Mouse (Mus musculus) stomach, embryonic 14.5 days (tissue): ENCODE results near the gene Rpl11. TPM values are rescaled to one million over a fixed set of nuclear protein-coding genes. Genes with fewer than 3 reads are reported as not detected.

Source experiments
- ATAC-seq: fragments of 200-750 bp; cut with Nextera tagmentation; 2 replicates; pipeline ENCODE4 v1.8.0; 2017; ENCODE audit warnings: low read depth, moderate TSS enrichment; ENCODE audit not compliant: insufficient number of reproducible peaks, insufficient read depth, low FRiP score
- H3K27ac ChIP-seq: fragments of 300-500 bp; sonication (generic); 2 replicates; pipeline ENCODE4 v1.5.1; 2014; ENCODE audit warnings: mild to moderate bottlenecking, low read length, moderate library complexity, mixed read lengths
- H3K27me3 ChIP-seq: fragments of 300-500 bp; sonication (generic); 2 replicates; pipeline ENCODE4 v1.6.1; 2014; ENCODE audit warnings: low read length, control low read depth, mixed read lengths; ENCODE audit not compliant: control insufficient read depth, insufficient read depth
- H3K36me3 ChIP-seq: fragments of 300-500 bp; sonication (generic); 2 replicates; pipeline ENCODE4 v1.6.1; 2014; ENCODE audit warnings: mild to moderate bottlenecking, control low read depth, low read length, moderate library complexity, mixed read lengths; ENCODE audit not compliant: control insufficient read depth, insufficient read depth
- H3K4me1 ChIP-seq: fragments of 300-500 bp; sonication (generic); 2 replicates; pipeline ENCODE4 v1.6.1; 2014; ENCODE audit warnings: low read length, control low read depth, mixed read lengths; ENCODE audit not compliant: control insufficient read depth, insufficient read depth
- H3K4me2 ChIP-seq: fragments of 300-500 bp; sonication (generic); replicated peaks from 2 replicates; pipeline ENCODE4 v1.6.1; 2014; ENCODE audit warnings: low read depth, low read length, control low read depth
- H3K4me3 ChIP-seq: fragments of 300-500 bp; sonication (generic); 2 replicates; pipeline ENCODE4 v1.5.1; 2014; ENCODE audit warnings: low read depth, low read length, control low read depth
- H3K9ac ChIP-seq: fragments of 300-500 bp; sonication (generic); replicated peaks from 2 replicates; pipeline ENCODE4 v1.6.1; 2014; ENCODE audit warnings: low read depth, mild to moderate bottlenecking, control low read depth, low read length, moderate library complexity, mixed read lengths
- H3K9me3 ChIP-seq: fragments of 300-500 bp; sonication (generic); 2 replicates; pipeline ENCODE4 v1.6.1; 2016; ENCODE audit warnings: low read depth, low read length, control low read depth; ENCODE audit not compliant: control insufficient read depth
- WGBS: fragments of 180-500 bp; shearing (Covaris S2); extraction: QIAGEN DNeasy Blood & Tissue Kit; methylation state at CpG from one replicate; pipeline ENCODE4 v1.1.7; 2014; 5-methylcytosine and 5-hydroxymethylcytosine counted together
- polyA plus RNA-seq: library from polyadenylated mRNA; unstranded; fragments of >200 nt; fragmentation: Nextera tagmentation; extraction: Ambion mirVana; gene quantifications from 2 replicates; pipeline ENCODE4 v1.2.1, GENCODE M21; 2014

The Rpl11 gene
- polyA plus RNA-seq, 1 experiment from 2014 or later, result 533 TPM

GRCm38 (mm10) chr4:136006821-136007220 lies 46.4 kb downstream of the Rpl11 start:
- no peak overlapping the region for H3K4me3 ChIP-seq
- ATAC-seq, result no peak
- no peak overlapping the region for H3K4me2 ChIP-seq
- peaks cover 77% of the 10 kb centered on the region for H3K36me3 ChIP-seq
- H3K9ac ChIP-seq, result no peak overlapping the region
- no peaks in the 10 kb centered on the region for H3K4me1 ChIP-seq
- 92% methylated on average over 3 of the region's 3 CpGs for WGBS
- H3K9me3 ChIP-seq, result no peaks in the 10 kb centered on the region
- no peaks in the 10 kb centered on the region for H3K27me3 ChIP-seq
- H3K27ac ChIP-seq, result no peak overlapping the region

- Histone ChIP-seq H3K36me3 (peaks cover 60% of the 10 kb centered on the region), H3K4me2 (no peak overlapping the region), H3K4me3 (no peak overlapping the region), H3K27me3 (no peaks in the 10 kb centered on the region), H3K4me1 (no peaks in the 10 kb centered on the region), H3K9me3 (no peaks in the 10 kb centered on the region), H3K9ac (no peak overlapping the region), H3K27ac (no peak overlapping the region)
- no peak for ATAC-seq
- WGBS, result 80% methylated on average over 2 of the region's 2 CpGs
Observed at GRCm38 (mm10) chr4:136004921-136005320, 48.3 kb downstream of the Rpl11 start.

- Histone ChIP-seq H3K4me1 (no peaks in the 10 kb centered on the region), H3K9ac (no peak overlapping the region), H3K4me2 (no peak overlapping the region), H3K36me3 (peaks cover 52% of the 10 kb centered on the region), H3K27ac (no peak overlapping the region), H3K4me3 (no peak overlapping the region), H3K27me3 (no peaks in the 10 kb centered on the region), H3K9me3 (no peaks in the 10 kb centered on the region)
- no peak for ATAC-seq
- 90% methylated on average over 5 of the region's 5 CpGs for WGBS
Observed at GRCm38 (mm10) chr4:136004107-136004675, 49.0 kb downstream of the Rpl11 start.

- no peak overlapping the region for H3K9ac ChIP-seq
- no peak overlapping the region for H3K4me2 ChIP-seq
- 0 out of 2 replicates have a peak, but pooled peaks cover 3% of the 10 kb centered on the region for H3K9me3 ChIP-seq
- no peak overlapping the region for H3K4me3 ChIP-seq
- H3K27ac ChIP-seq, result no peak overlapping the region
- no peak for ATAC-seq
- H3K36me3 ChIP-seq, result no peaks in the 10 kb centered on the region
- H3K4me1 ChIP-seq, result no peaks in the 10 kb centered on the region
- no peaks in the 10 kb centered on the region for H3K27me3 ChIP-seq
- WGBS, result 83% methylated on average over 4 of the region's 4 CpGs
Observed at GRCm38 (mm10) chr4:135995118-135995517, 58.1 kb downstream of the Rpl11 start.

GRCm38 (mm10) chr4:135993941-135994340 lies 59.3 kb downstream of the Rpl11 start:
- Histone ChIP-seq H3K4me1 (no peaks in the 10 kb centered on the region), H3K27ac (no peak overlapping the region), H3K4me3 (no peak overlapping the region), H3K9me3 (0 out of 2 replicates have a peak, but pooled peaks cover 3% of the 10 kb centered on the region), H3K4me2 (no peak overlapping the region), H3K36me3 (no peaks in the 10 kb centered on the region), H3K27me3 (no peaks in the 10 kb centered on the region), H3K9ac (no peak overlapping the region)
- WGBS, result 97% methylated on average over 6 of the region's 6 CpGs
- ATAC-seq, result no peak

GRCm38 (mm10) chr4:135987714-135988113 lies 65.5 kb downstream of the Rpl11 start:
- WGBS, result 66% methylated on average over 9 of the region's 9 CpGs
- peak overlapping the region; percentile 84 for H3K27ac ChIP-seq
- no peak for ATAC-seq
- peak overlapping the region; percentile 85 for H3K4me2 ChIP-seq
- peak overlapping the region; percentile 87 for H3K9ac ChIP-seq
- H3K27me3 ChIP-seq, result no peaks in the 10 kb centered on the region
- H3K4me3 ChIP-seq, result peak overlapping the region; percentile 92
- peaks cover 12% of the 10 kb centered on the region for H3K4me1 ChIP-seq
- H3K9me3 ChIP-seq, result no peaks in the 10 kb centered on the region
- H3K36me3 ChIP-seq, result peaks cover 16% of the 10 kb centered on the region

- Histone ChIP-seq H3K4me3 (peak within 1 kb of the TSS; percentile 92), H3K36me3 (peaks cover 16% of the 10 kb centered on the region), H3K4me2 (peak within 1 kb of the TSS; percentile 85), H3K27ac (peak within 1 kb of the TSS; percentile 84), H3K4me1 (peaks cover 12% of the 10 kb centered on the region), H3K27me3 (no peaks in the 10 kb centered on the region), H3K9ac (peak within 1 kb of the TSS; percentile 87), H3K9me3 (no peaks in the 10 kb centered on the region)
- ATAC-seq, result peak; percentile 86
- under 1% methylated on average over 81 of the region's 81 CpGs for WGBS
Observed at GRCm38 (mm10) chr4:135986943-135987710, 66.1 kb downstream of the Rpl11 start, which contains the start of gene Pithd1. TSS of gene Pithd1 (minus strand) at chr4:135987264.

- no peaks in the 10 kb centered on the region for H3K27me3 ChIP-seq
- H3K9ac ChIP-seq, result peak overlapping the region; percentile 87
- no peaks in the 10 kb centered on the region for H3K9me3 ChIP-seq
- peaks cover 22% of the 10 kb centered on the region for H3K36me3 ChIP-seq
- peak overlapping the region; percentile 85 for H3K4me2 ChIP-seq
- H3K27ac ChIP-seq, result peak overlapping the region; percentile 84
- 0 out of 2 replicates have a peak, but pooled peaks have one; percentile 19 for ATAC-seq
- peak overlapping the region; percentile 92 for H3K4me3 ChIP-seq
- WGBS, result 6% methylated on average over 23 of the region's 23 CpGs
- H3K4me1 ChIP-seq, result peaks cover 12% of the 10 kb centered on the region
Observed at GRCm38 (mm10) chr4:135986301-135986942, 66.8 kb downstream of the Rpl11 start.
